In the genomic region with DNA sequence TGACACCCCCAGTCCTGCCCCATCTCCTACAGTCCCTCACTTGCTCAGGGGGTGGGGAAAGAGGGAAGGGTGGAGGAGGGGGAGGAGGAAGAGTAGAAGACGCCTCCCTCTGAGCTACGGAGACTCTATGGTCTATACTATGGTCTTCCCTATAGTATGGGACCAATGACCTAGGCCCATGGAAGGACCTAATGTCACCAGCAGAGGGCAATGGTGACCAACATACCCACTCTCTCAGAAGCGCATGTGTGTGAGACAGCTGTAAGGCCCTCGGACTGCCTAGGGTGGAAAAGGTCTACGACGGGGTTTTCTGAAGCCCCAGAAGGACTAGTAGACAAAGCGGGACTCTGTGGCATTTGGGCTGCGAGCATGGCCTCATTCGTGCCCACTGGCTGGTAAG, we compare ENCODE assay signal across 8 mouse cellular contexts. TPM values are rescaled to one million over a fixed set of nuclear protein-coding genes. Genes with fewer than 3 reads are reported as not detected.
DNase-seq lines count a peak whose midpoint lies in the region; ATAC-seq and TF ChIP-seq lines count a peak whose summit lies in the region.

No protein-coding gene starts in this region.

- H3K9me3 ChIP-seq in lung, embryonic 14.5 days (ENCODE audit: low read depth, low read length): no peaks in the 10 kb centered on the region; the same call in 1 of the 2 replicates

- no peak overlapping the region for H3K9ac ChIP-seq in lung, embryonic 14.5 days

- ATAC-seq in lung, embryonic 14.5 days (ENCODE audit: insufficient read depth): peak; percentile 30; the same call in 1 of the 2 replicates

- H3K27me3 ChIP-seq in lung, embryonic 14.5 days (ENCODE audit: insufficient read depth, low read length): no peaks in the 10 kb centered on the region

- peak; percentile 19 for DNase-seq in gastrocnemius, adult 18-20 months (ENCODE audit: low spot score)
- no peak for DNase-seq in gastrocnemius, adult 8-10 months (ENCODE audit: low spot score in 2 of 2)
- DNase-seq in B cell, adult 2 months: peak; percentile 56 to 58
- peak; percentile 61 for DNase-seq in embryo, embryonic 11 days
- peak; percentile 52 for DNase-seq in lung, embryonic 14.5 days
- peak; percentile 43 to 52 for DNase-seq in thymus, postnatal 36 days
- DNase-seq in ovary, postnatal 36 days (ENCODE audit: low spot score): no peak
- no peak for DNase-seq in layer of hippocampus, adult 8-10 months (ENCODE audit: low spot score in 2 of 2)

- 41% methylated on average over 9 of the region's 9 CpGs for WGBS in lung, embryonic 14.5 days

- peak; percentile 70 for TF ChIP-seq CTCF in lung, embryonic 14.5 days (IDR thresholded peaks at IDR 0.05; ENCODE audit: low read depth)

- no peak overlapping the region for H3K27ac ChIP-seq in lung, embryonic 14.5 days (ENCODE audit: low read depth)

- H3K4me2 ChIP-seq in lung, embryonic 14.5 days: no peak overlapping the region

- H3K36me3 ChIP-seq in lung, embryonic 14.5 days (ENCODE audit: insufficient read depth): no peaks in the 10 kb centered on the region

- H3K4me3 ChIP-seq in lung, embryonic 14.5 days (ENCODE audit: low read depth, low read length): no peak overlapping the region

- no peaks in the 10 kb centered on the region for H3K4me1 ChIP-seq in lung, embryonic 14.5 days (ENCODE audit: insufficient read depth)

RNA-seq across cellular contexts. Expression of a gene that starts 24.3 kb away (rescaled TPM):
- total RNA-seq in gastrocnemius, adult 18-20 months (2021): not detected
- total RNA-seq in gastrocnemius, adult 8-10 months (2022): not detected
- polyA plus RNA-seq in lung, embryonic 14.5 days (2014; fragmentation: Nextera tagmentation; extraction: Ambion mirVana): not detected in 2 replicates
- total RNA-seq in layer of hippocampus, adult 8-10 months (2022): not detected

RNA-seq across cellular contexts. Expression of a gene that starts 31.5 kb away (rescaled TPM):
- total RNA-seq in gastrocnemius, adult 18-20 months (2021): not detected
- not detected for total RNA-seq in gastrocnemius, adult 8-10 months (2022)
- polyA plus RNA-seq in lung, embryonic 14.5 days (2014; fragmentation: Nextera tagmentation; extraction: Ambion mirVana): not detected in 2 replicates
- not detected for total RNA-seq in layer of hippocampus, adult 8-10 months (2022)

Comparison
In these comparisons a context has a peak if more than half of its experiments do, and no peak if none do; other contexts are left out.
1. DNase-seq: peak in gastrocnemius, adult 18-20 months (single experiment), B cell, adult 2 months (2 of 2), embryo, embryonic 11 days (single experiment), lung, embryonic 14.5 days (single experiment) and thymus, postnatal 36 days (2 of 2); none in gastrocnemius, adult 8-10 months (0 of 2), ovary, postnatal 36 days (single experiment) and layer of hippocampus, adult 8-10 months (0 of 2).